Mouse (Mus musculus): Measurements from ENCODE around the gene Tox2. TPM values are rescaled to one million over a fixed set of nuclear protein-coding genes. Genes with fewer than 3 reads are reported as not detected.

Gene Tox2
- polyA plus RNA-seq, 1 experiment, result 28.1 TPM

- no peak for TF ChIP-seq CTCF (IDR thresholded peaks at IDR 0.05; ENCODE audit: extremely low read depth, insufficient read depth, low read length)
- no peak for TF ChIP-seq POLR2A (IDR thresholded peaks at IDR 0.05; ENCODE audit: extremely low read depth, insufficient read depth, low read length)
- Histone ChIP-seq H3K27ac (ENCODE audit: insufficient read depth, low read length) (peak overlapping the region; percentile 56; the same call in 1 of the 2 replicates), H3K4me3 (ENCODE audit: insufficient read depth, low read length) (no peak overlapping the region), H3K4me1 (ENCODE audit: control insufficient read depth, insufficient read depth, low read length) (peaks cover 10% of the 10 kb centered on the region)
These were observed 41.3 kb downstream of the Tox2 start for GRCm38 (mm10) chr2:163243917-163244852.

- TF ChIP-seq CTCF (IDR thresholded peaks at IDR 0.05; ENCODE audit: extremely low read depth, insufficient read depth, low read length), result no peak
- TF ChIP-seq POLR2A (IDR thresholded peaks at IDR 0.05; ENCODE audit: extremely low read depth, insufficient read depth, low read length), result no peak
- Histone ChIP-seq H3K27ac (ENCODE audit: insufficient read depth, low read length) (no peak overlapping the region), H3K4me1 (ENCODE audit: control insufficient read depth, insufficient read depth, low read length) (peaks cover 10% of the 10 kb centered on the region), H3K4me3 (ENCODE audit: insufficient read depth, low read length) (no peak overlapping the region)
These were observed 46.0 kb downstream of the Tox2 start for GRCm38 (mm10) chr2:163248912-163249311.

GRCm38 (mm10) chr2:163252645-163253044 is 49.7 kb downstream of the Tox2 start:
- TF ChIP-seq CTCF (IDR thresholded peaks at IDR 0.05; ENCODE audit: extremely low read depth, insufficient read depth, low read length), result no peak
- no peak for TF ChIP-seq POLR2A (IDR thresholded peaks at IDR 0.05; ENCODE audit: extremely low read depth, insufficient read depth, low read length)
- H3K4me3 ChIP-seq (ENCODE audit: insufficient read depth, low read length), result no peak overlapping the region
- H3K4me1 ChIP-seq (ENCODE audit: control insufficient read depth, insufficient read depth, low read length), result peaks cover 3% of the 10 kb centered on the region; the same call in 1 of the 2 replicates
- H3K27ac ChIP-seq (ENCODE audit: insufficient read depth, low read length), result no peak overlapping the region

GRCm38 (mm10) chr2:163253248-163254099 is 50.5 kb downstream of the Tox2 start:
- no peak overlapping the region for H3K4me3 ChIP-seq (ENCODE audit: insufficient read depth, low read length)
- TF ChIP-seq CTCF (IDR thresholded peaks at IDR 0.05; ENCODE audit: extremely low read depth, insufficient read depth, low read length) (no peak), POLR2A (IDR thresholded peaks at IDR 0.05; ENCODE audit: extremely low read depth, insufficient read depth, low read length) (0 out of 2 replicates have a peak, but pooled peaks have one; percentile 42)
- peak overlapping the region; percentile 60; the same call in 1 of the 2 replicates for H3K27ac ChIP-seq (ENCODE audit: insufficient read depth, low read length)

GRCm38 (mm10) chr2:163254228-163254627 is 51.3 kb downstream of the Tox2 start:
- H3K27ac ChIP-seq (ENCODE audit: insufficient read depth, low read length), result no peak overlapping the region
- H3K4me3 ChIP-seq (ENCODE audit: insufficient read depth, low read length), result no peak overlapping the region
- peaks cover 3% of the 10 kb centered on the region; the same call in 1 of the 2 replicates for H3K4me1 ChIP-seq (ENCODE audit: control insufficient read depth, insufficient read depth, low read length)
- TF ChIP-seq POLR2A (IDR thresholded peaks at IDR 0.05; ENCODE audit: extremely low read depth, insufficient read depth, low read length), result no peak
- TF ChIP-seq CTCF (IDR thresholded peaks at IDR 0.05; ENCODE audit: extremely low read depth, insufficient read depth, low read length), result no peak

More at GRCm38 (mm10) chr2:163253248-163254099, 50.5 kb downstream of the Tox2 start:
- H3K4me1 ChIP-seq (ENCODE audit: control insufficient read depth, insufficient read depth, low read length), result peaks cover 3% of the 10 kb centered on the region; the same call in 1 of the 2 replicates

GRCm38 (mm10) chr2:163256765-163257164 is 53.8 kb downstream of the Tox2 start:
- TF ChIP-seq POLR2A (IDR thresholded peaks at IDR 0.05; ENCODE audit: extremely low read depth, insufficient read depth, low read length), result no peak
- TF ChIP-seq CTCF (IDR thresholded peaks at IDR 0.05; ENCODE audit: extremely low read depth, insufficient read depth, low read length), result no peak
- Histone ChIP-seq H3K4me3 (ENCODE audit: insufficient read depth, low read length) (no peak overlapping the region), H3K4me1 (ENCODE audit: control insufficient read depth, insufficient read depth, low read length) (peaks cover 3% of the 10 kb centered on the region; the same call in 1 of the 2 replicates), H3K27ac (ENCODE audit: insufficient read depth, low read length) (no peak overlapping the region)

- no peak overlapping the region for H3K4me3 ChIP-seq (ENCODE audit: insufficient read depth, low read length)
- H3K4me1 ChIP-seq (ENCODE audit: control insufficient read depth, insufficient read depth, low read length), result no peaks in the 10 kb centered on the region
- TF ChIP-seq POLR2A (IDR thresholded peaks at IDR 0.05; ENCODE audit: extremely low read depth, insufficient read depth, low read length), result no peak
- TF ChIP-seq CTCF (IDR thresholded peaks at IDR 0.05; ENCODE audit: extremely low read depth, insufficient read depth, low read length), result no peak
- H3K27ac ChIP-seq (ENCODE audit: insufficient read depth, low read length), result no peak overlapping the region
These were observed 58.6 kb downstream of the Tox2 start for GRCm38 (mm10) chr2:163261362-163262054.

- Histone ChIP-seq H3K27ac (ENCODE audit: insufficient read depth, low read length) (no peak overlapping the region; the same call in 1 of the 2 replicates), H3K4me1 (ENCODE audit: control insufficient read depth, insufficient read depth, low read length) (no peaks in the 10 kb centered on the region), H3K4me3 (ENCODE audit: insufficient read depth, low read length) (no peak overlapping the region)
- TF ChIP-seq CTCF (IDR thresholded peaks at IDR 0.05; ENCODE audit: extremely low read depth, insufficient read depth, low read length) (no peak), POLR2A (IDR thresholded peaks at IDR 0.05; ENCODE audit: extremely low read depth, insufficient read depth, low read length) (no peak)
These were observed 59.1 kb downstream of the Tox2 start for GRCm38 (mm10) chr2:163262055-163262420.

- Histone ChIP-seq H3K4me3 (ENCODE audit: insufficient read depth, low read length) (no peak overlapping the region), H3K27ac (ENCODE audit: insufficient read depth, low read length) (no peak overlapping the region), H3K4me1 (ENCODE audit: control insufficient read depth, insufficient read depth, low read length) (peaks cover 1% of the 10 kb centered on the region; the same call in 1 of the 2 replicates)
- no peak for TF ChIP-seq POLR2A (IDR thresholded peaks at IDR 0.05; ENCODE audit: extremely low read depth, insufficient read depth, low read length)
- TF ChIP-seq CTCF (IDR thresholded peaks at IDR 0.05; ENCODE audit: extremely low read depth, insufficient read depth, low read length), result no peak
These were observed 64.2 kb downstream of the Tox2 start for GRCm38 (mm10) chr2:163267097-163267496.
